Mouse (Mus musculus): ENCODE measurements around the gene Gsdma.

Gene Gsdma

GRCm38 (mm10) chr11:98709001-98709741 lies 45.0 kb downstream of the Gsdma start:
- DNase-seq (ENCODE audit: low read depth, low spot score), result peak; percentile 69

DNA sequence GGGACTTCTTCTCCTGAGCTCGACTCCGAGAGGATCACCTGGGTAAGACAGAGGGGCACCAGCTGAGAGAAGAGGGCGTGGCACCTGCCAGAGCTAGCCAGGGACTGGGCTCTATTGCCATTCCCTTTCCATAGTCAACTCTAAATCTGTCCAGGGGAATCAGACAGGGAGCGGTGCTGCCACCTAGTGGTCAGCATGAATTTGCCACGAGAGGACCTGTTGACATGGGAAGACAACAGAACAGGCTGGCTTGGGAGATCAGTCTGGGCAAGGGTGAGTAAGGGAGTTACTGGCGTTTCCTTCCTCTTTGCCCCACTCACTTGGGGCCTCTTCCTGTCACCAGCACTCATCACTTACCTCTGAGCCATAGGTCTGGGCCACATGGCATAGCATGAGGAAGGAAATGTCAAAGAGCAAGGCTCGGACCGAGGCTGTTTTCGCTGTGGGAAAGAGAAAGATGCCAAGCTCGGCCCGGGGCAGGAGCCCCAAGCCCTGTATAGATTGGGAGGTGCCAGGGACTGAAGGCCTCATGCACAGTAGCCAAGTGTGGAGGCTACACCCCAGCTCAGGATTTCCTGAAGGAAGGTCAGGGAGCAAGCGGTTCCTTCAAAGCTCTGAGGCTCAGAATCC lies 46.4 kb downstream of the Gsdma start:
- DNase-seq (ENCODE audit: low read depth, low spot score), result peak; percentile 95

- DNase-seq (ENCODE audit: low read depth, low spot score), result no peak
Observed at GRCm38 (mm10) chr11:98711046-98711434, 46.9 kb downstream of the Gsdma start.

DNA sequence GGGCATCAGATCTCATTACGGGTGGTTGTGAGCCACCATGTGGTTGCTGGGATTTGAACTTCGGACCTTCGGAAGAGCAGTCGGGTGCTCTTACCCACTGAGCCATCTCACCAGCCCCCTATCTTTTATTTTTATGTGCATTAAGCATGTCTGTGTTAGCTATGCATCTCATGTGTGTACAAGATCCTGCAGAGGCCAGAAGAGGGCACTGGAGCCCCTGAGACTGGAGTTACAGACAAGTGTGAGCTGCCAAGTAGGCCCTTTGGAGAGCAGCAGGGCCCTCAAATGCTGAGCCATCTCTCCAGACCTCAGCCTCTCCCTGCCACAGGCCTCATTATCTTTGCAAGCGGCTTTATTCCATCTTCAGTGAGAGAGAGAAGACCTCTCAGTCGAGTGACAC lies 47.9 kb downstream of the Gsdma start:
- DNase-seq (ENCODE audit: low read depth, low spot score), result peak; percentile 57

GRCm38 (mm10) chr11:98713703-98714102 lies 49.6 kb downstream of the Gsdma start:
- DNase-seq (ENCODE audit: low read depth, low spot score), result no peak

GRCm38 (mm10) chr11:98715946-98716345 lies 51.8 kb downstream of the Gsdma start:
- no peak for DNase-seq (ENCODE audit: low read depth, low spot score)

DNA sequence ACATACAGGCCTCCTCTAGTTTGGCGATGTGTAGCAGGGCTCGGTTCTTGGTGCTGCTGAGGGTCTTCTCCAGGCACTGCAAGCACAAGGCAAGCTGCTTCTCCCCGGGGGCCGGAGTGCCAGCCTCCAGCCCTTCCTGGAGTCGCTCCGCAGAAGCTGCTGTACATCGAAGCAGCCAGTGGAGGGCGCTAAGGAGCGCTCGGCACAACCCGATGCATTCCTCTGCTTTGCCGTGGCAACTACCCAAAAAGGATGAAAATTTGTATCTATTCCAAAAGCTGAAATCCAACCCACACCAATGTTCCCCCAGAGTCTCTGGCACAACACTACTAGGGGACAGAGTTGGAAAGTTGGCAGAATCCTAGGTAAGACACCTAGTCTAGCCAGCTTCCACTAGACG lies 53.8 kb downstream of the Gsdma start:
- DNase-seq (ENCODE audit: low read depth, low spot score), result peak; percentile 53

DNA sequence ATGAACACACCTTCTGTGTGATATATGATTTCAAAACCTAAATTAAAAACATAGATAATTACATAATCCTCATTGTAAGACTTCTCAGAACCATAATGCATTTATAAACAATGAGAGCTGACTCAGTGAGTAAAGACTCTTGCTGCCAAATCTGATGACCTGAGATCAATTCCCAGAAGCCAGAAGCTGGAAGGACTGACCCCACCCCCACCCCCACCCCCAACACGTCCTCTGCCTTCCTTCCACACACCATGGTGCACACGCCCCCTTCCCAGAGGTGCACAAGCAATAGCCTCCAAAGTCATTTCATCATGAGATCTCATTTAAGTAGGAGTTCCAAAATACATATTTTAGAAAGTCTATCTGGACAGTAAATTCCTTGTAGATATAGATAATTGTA lies 56.6 kb downstream of the Gsdma start:
- no peak for DNase-seq (ENCODE audit: low read depth, low spot score)

- peak; percentile 65 for DNase-seq (ENCODE audit: low read depth, low spot score)
Observed at GRCm38 (mm10) chr11:98721458-98722226, 57.5 kb downstream of the Gsdma start.

GRCm38 (mm10) chr11:98723098-98723497 lies 58.9 kb downstream of the Gsdma start:
- no peak for DNase-seq (ENCODE audit: low read depth, low spot score)

GRCm38 (mm10) chr11:98725926-98726506 lies 61.9 kb downstream of the Gsdma start:
- DNase-seq (ENCODE audit: low read depth, low spot score), result no peak
